Mouse (Mus musculus): Measurements from ENCODE around the gene Mipep.

DNA sequence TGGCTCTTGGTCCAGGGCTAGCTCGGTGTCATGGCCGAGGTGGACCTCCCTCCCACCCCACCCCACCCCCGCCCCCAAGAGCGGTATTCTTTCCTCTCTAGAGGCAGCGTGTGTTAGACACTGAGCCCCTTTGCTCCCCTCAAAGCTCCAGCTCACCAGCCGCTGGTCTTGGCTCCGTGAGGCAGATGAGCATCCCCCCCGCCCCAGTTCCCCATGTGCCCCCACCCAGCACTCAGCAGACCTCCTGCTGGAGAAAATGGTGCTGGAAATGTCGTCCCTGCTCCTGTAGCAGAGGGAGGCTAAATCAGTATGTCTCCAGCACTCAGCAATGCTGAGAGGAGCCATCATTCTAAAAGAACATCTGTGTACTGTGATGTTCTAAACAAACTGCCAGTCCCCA, 40.7 kb upstream of the Mipep start:
- no peak for TF ChIP-seq GATA1 (IDR thresholded peaks at IDR 0.05; ENCODE audit: borderline replicate concordance, low read length)
- no peak for TF ChIP-seq FLI1 (IDR thresholded peaks at IDR 0.05; ENCODE audit: low read length)
